Mouse (Mus musculus): Measurements from ENCODE around the gene Slc4a8.

Gene Slc4a8

GRCm38 (mm10) chr15:100761419-100762185 is at the start of gene Slc4a8:
Gene Slc4a8, plus strand, starts transcription at chr15:100761747.
- peak; percentile 86 for DNase-seq (ENCODE audit: low spot score)

DNA sequence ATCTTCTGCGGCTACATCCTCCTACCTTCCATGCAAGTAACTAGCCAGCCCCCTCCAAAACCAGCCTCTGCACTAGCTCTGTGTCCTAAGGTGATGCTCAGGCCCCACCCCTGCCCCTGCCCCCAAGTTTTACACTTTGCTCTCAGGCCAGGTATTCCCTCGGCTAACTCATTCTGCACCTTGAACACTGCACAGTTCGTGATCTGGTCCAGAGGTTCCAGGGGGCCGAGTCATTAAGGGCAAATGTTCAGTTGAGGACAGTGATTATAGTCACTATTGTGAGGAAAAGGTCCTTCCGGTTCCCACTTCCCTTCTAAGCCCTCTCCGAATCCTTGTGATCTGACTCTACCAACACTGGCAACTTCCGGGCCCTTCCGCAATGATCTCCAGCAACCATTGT is 47.1 kb upstream of the Slc4a8 start:
- DNase-seq (ENCODE audit: low spot score) = no peak

DNA sequence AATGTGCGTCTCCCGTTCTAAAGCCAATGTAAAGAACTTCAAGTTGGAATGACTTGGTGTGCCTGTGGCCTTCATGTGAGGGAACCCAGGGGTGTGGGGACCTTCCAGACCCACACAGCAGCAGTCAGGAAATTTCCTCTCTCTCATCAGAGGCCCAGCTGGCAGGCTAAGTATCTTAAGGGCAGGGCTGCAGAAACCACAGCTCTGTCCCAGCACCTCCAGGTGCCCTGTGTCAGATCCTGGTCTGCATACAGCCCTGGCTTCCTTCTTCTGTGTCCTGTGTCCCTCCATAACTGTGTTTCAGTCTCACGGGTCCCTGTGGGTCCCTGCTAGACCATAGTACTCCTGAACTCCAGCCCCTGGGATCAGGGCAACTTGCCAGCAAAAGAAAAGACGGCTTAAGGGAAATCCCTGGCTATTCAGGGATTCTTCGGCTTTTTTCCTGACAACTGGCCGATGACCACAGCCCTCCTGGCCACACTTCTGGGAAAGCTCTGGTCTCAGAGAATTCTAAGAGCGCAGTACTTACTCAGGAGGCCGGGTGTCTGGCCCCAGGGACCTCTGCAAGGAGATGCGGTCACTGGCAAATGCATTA is 46.1 kb upstream of the Slc4a8 start:
- no peak for DNase-seq (ENCODE audit: low spot score)

- DNase-seq (ENCODE audit: low spot score) = no peak
Observed at GRCm38 (mm10) chr15:100717933-100718332, 43.6 kb upstream of the Slc4a8 start.

DNA sequence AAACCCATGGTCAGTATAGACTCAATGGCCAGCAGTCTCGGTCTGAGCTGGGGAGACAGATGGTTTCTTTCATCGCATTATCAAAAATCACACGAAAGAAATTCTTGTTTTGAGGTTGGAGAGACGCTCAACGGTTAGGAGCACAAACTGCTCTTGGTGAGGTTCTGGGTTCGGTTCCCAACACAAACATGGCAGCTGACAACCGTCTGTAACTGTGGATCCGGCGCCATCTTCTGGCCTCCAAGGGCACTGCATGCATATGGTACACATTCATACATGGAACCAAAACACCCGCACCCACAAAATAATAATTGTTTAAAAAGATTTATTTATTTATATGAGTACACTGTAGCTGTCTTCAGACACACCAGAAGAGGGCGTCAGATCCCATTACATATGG is 43.0 kb upstream of the Slc4a8 start:
- DNase-seq (ENCODE audit: low spot score) = no peak

GRCm38 (mm10) chr15:100719217-100719616 is 42.3 kb upstream of the Slc4a8 start:
- no peak for DNase-seq (ENCODE audit: low spot score)

- DNase-seq (ENCODE audit: low spot score) = no peak
Observed at GRCm38 (mm10) chr15:100720066-100720465, 41.5 kb upstream of the Slc4a8 start.

- DNase-seq (ENCODE audit: low spot score) = no peak
Observed at GRCm38 (mm10) chr15:100721445-100721844, 40.1 kb upstream of the Slc4a8 start.

DNA sequence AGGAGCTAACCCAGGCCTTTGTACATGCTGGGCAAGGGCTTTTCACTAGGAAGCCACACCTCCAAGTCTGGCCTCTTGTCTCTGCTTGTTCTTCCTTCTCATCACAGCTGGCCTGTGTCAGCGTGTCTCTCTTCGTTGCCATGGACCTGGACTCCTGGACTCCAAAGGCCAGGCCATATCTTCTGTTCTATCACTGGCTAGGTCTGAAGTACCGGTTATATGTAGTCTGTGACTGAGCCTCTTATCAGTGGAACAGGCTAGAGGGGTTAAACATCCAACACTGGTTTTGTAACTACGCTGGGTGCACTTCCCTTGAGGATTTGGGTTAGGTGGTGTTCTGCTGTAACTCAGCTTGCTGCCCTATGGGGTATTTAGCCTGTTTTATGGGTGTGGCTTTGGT is 39.5 kb upstream of the Slc4a8 start:
- DNase-seq (ENCODE audit: low spot score) = no peak

- DNase-seq (ENCODE audit: low spot score) = no peak
Observed at GRCm38 (mm10) chr15:100722564-100722963, 39.0 kb upstream of the Slc4a8 start.

- DNase-seq (ENCODE audit: low spot score) = no peak
Observed at GRCm38 (mm10) chr15:100723505-100723904, 38.0 kb upstream of the Slc4a8 start.

DNA sequence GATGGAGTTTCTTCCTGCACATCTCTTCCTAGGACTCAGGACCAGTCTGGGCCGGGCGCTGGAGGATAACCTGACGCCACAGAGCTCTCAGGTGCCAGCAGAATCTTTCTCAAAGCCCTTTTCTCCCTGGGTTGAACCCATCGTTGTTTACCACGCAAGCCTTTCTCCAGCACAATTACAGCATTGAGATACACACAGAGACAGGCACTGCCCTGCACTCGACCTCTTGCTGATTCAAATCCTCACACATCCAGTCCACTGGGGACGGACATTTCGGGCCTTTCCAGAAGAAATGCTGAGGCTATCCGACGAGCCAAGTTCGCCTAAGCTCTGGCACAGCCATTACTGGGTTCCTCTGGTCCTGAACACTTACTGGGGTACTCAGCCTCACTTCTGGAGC is 34.8 kb upstream of the Slc4a8 start:
- DNase-seq (ENCODE audit: low spot score) = no peak

- DNase-seq (ENCODE audit: low spot score) = no peak
Observed at GRCm38 (mm10) chr15:100727834-100728233, 33.7 kb upstream of the Slc4a8 start.

DNA sequence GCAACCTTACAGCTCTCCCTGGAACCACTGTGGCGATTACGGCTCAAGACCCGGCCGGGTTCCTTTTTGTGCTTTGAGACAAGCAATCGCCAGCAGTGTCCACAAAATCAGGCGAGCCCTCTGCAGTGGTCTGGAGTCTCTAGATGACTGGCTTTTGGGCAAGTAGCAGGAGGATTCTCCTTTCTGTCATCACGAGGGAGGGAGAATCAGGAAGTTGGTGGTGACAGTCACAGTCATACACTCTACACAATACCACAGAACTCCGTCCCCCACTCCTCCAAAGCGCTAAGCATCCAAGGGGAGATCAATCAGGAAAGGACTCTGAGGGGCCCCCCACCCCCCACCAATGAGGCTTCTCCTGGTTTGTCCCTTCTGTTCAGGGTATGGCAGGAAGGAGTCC is 33.0 kb upstream of the Slc4a8 start:
- DNase-seq (ENCODE audit: low spot score) = no peak

GRCm38 (mm10) chr15:100729281-100729985 is 32.1 kb upstream of the Slc4a8 start, which contains the start of gene Galnt6:
Gene Galnt6, minus strand, starts transcription at chr15:100729376.
- DNase-seq (ENCODE audit: low spot score) = no peak

- DNase-seq (ENCODE audit: low spot score) = no peak
Observed at GRCm38 (mm10) chr15:100731081-100731480, 30.5 kb upstream of the Slc4a8 start.

- peak; percentile 24 for DNase-seq (ENCODE audit: low spot score)
Observed at GRCm38 (mm10) chr15:100732580-100732979, 29.0 kb upstream of the Slc4a8 start.

- DNase-seq (ENCODE audit: low spot score) = no peak
Observed at GRCm38 (mm10) chr15:100735095-100735952, 26.2 kb upstream of the Slc4a8 start.

DNA sequence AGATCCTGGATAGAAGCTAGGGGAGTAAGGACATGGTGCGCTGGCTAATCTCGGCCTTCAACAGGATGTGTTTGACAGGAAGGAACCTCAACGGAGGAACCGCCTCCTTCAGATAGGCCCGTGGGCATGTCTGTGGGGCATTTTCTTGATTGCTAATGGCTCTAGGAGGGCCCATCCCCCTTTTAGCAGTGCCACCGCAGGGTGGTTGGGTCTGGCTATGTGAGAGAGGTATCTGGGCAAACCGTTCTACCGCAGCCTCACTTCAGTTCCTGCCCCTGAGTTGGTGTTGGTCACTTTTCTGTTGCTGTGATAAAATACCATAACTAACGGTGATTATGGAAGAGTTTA is 25.6 kb upstream of the Slc4a8 start:
- no peak for DNase-seq (ENCODE audit: low spot score)

DNA sequence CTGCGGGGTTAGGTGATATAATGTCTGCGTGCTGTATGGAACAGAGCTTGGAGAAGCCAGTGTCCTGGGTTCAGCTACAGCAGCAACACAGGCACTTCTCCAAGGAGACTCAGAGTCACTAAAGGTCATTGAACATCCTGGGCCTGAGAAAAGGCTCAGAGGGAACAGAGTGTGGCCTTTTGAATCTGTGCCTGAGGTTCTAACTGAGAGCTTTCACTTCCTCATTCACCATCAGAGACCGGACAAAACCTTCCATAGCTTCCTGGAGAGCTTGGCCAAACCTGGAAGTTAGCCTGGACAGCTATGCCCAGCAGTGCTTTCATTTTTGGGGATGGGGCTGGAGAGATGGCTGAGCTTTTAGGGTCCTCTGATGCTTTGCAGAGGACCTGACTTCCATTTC is 23.9 kb upstream of the Slc4a8 start:
- no peak for DNase-seq (ENCODE audit: low spot score)

- no peak for DNase-seq (ENCODE audit: low spot score)
Observed at GRCm38 (mm10) chr15:100738351-100738781, 23.2 kb upstream of the Slc4a8 start.

DNA sequence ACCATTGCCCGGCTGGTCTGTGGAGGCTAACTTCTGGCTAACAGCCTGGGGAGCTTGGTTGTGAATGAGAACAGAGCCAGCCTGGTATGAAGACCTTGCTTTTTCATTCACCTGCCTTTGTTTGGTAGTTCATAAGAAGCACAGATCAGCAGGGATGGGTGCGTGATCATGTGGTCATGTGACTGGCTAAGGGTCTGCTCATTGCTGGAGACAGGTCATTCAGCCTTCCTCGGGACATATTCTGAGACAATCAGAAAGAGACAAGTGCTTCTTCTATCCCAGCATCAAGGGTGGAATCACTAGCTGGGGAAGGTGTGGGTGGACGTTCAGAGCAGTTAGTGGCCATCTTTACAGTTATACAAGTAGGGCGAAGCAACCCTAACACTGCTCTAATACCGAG is 22.1 kb upstream of the Slc4a8 start:
- no peak for DNase-seq (ENCODE audit: low spot score)
